Mouse (Mus musculus): ENCODE results near the gene Nphp3. TPM values are rescaled to one million over a fixed set of nuclear protein-coding genes. Genes with fewer than 3 reads are reported as not detected.

The Nphp3 gene
- polyA plus RNA-seq, 1 experiment from 2014 or later = 4.2 TPM

DNA sequence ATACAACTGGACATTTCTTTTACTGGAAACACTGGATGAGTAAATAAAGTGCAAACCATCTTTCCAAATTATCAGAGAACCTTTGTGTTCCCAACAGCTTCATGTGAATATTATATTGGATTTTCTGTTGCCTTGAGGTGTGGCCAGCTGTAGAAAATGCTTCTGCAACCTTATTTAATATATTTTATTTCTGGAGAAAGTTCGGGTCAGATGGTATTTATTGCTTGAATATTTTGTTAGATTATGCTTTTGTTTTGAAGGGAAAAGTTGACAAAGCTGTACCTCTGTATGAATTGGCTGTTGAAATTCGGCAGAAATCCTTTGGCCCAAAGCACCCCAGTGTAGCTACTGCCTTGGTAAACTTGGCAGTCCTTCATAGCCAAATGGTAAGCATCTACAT is 38.0 kb downstream of the Nphp3 start, which contains the start of gene Gm28305:
TSS of gene Gm28305 (plus strand) at position 301 of the 400 bp plus-strand sequence.
- WGBS = 67% methylated on average over 2 of the region's 2 CpGs
- Histone ChIP-seq H3K36me3 (ENCODE audit: control insufficient read depth, insufficient read depth, low read length) (peaks cover 20% of the 10 kb centered on the region), H3K27me3 (replicated peaks; ENCODE audit: control insufficient read depth, insufficient read depth, low read length) (no peaks in the 10 kb centered on the region), H3K4me3 (ENCODE audit: low read depth, low read length) (no peak within 1 kb of the TSS), H3K9ac (ENCODE audit: low read length) (no peak within 1 kb of the TSS), H3K27ac (ENCODE audit: low read depth) (no peak within 1 kb of the TSS), H3K4me1 (replicated peaks; ENCODE audit: control insufficient read depth, insufficient read depth, low read length) (no peaks in the 10 kb centered on the region), H3K4me2 (ENCODE audit: low read length) (no peak within 1 kb of the TSS), H3K9me3 (ENCODE audit: control insufficient read depth, low read length) (no peaks in the 10 kb centered on the region)
- DNase-seq (ENCODE audit: low spot score) (no peak), ATAC-seq (replicated peaks; ENCODE audit: low FRiP score, low TSS enrichment, low read depth) (no peak)

DNA sequence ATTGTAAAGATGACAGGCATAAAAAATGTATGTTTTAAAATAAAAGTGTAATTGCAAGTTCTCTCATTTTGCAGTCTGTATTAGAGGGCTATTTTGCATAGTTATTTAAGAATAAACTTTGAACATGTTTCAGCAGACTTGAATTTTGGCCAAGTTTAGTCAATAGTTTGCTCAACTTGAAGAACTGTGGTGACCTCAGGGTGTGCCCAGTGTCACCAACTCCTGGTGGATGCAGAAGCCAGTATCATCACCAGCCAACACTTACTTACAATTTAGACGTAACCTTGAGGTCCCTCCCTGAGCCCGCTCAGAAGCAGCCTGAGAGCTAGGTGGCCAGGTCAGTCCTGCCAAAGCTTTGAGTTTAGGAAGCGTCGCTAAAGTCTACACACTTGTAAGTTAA is 41.3 kb downstream of the Nphp3 start:
- no peak overlapping the region for H3K27ac ChIP-seq (ENCODE audit: low read depth)
- H3K4me3 ChIP-seq (ENCODE audit: low read depth, low read length) = no peak overlapping the region
- no peak overlapping the region for H3K9ac ChIP-seq (ENCODE audit: low read length)
- H3K36me3 ChIP-seq (ENCODE audit: control insufficient read depth, insufficient read depth, low read length) = peaks cover 37% of the 10 kb centered on the region
- no peaks in the 10 kb centered on the region for H3K4me1 ChIP-seq (replicated peaks; ENCODE audit: control insufficient read depth, insufficient read depth, low read length)
- ATAC-seq (replicated peaks; ENCODE audit: low FRiP score, low TSS enrichment, low read depth) = no peak
- WGBS = 86% methylated on average over 4 of the region's 4 CpGs
- no peak for DNase-seq (ENCODE audit: low spot score)
- no peaks in the 10 kb centered on the region for H3K27me3 ChIP-seq (replicated peaks; ENCODE audit: control insufficient read depth, insufficient read depth, low read length)
- no peak overlapping the region for H3K4me2 ChIP-seq (ENCODE audit: low read length)
- H3K9me3 ChIP-seq (ENCODE audit: control insufficient read depth, low read length) = no peaks in the 10 kb centered on the region

DNA sequence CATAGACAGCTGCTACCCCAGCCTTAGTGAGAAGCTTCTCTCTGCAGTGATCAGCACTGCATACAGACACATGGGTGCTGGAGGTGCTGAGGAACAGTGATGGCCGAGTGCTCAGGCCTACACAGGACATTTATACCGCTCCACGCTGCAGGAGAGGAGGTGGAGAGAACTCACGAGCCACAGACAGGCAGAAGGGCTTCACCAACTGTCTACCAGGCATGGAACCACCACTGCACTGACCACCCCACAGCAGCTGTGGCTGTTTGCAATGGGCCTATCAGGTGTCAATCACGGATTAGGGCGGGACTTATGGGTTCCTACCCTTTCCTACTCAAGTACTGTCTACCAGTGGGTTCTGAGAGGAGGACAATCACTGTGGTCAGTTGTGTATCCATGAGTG is 48.7 kb downstream of the Nphp3 start:
- Histone ChIP-seq H3K27ac (ENCODE audit: low read depth) (no peak overlapping the region), H3K27me3 (replicated peaks; ENCODE audit: control insufficient read depth, insufficient read depth, low read length) (no peaks in the 10 kb centered on the region), H3K36me3 (ENCODE audit: control insufficient read depth, insufficient read depth, low read length) (peaks cover 95% of the 10 kb centered on the region), H3K4me2 (ENCODE audit: low read length) (no peak overlapping the region), H3K4me1 (replicated peaks; ENCODE audit: control insufficient read depth, insufficient read depth, low read length) (no peaks in the 10 kb centered on the region), H3K9me3 (ENCODE audit: control insufficient read depth, low read length) (no peaks in the 10 kb centered on the region), H3K4me3 (ENCODE audit: low read depth, low read length) (no peak overlapping the region), H3K9ac (ENCODE audit: low read length) (no peak overlapping the region)
- DNase-seq (ENCODE audit: low spot score) (no peak), ATAC-seq (replicated peaks; ENCODE audit: low FRiP score, low TSS enrichment, low read depth) (no peak)
- 84% methylated on average over 6 of the region's 6 CpGs for WGBS

DNA sequence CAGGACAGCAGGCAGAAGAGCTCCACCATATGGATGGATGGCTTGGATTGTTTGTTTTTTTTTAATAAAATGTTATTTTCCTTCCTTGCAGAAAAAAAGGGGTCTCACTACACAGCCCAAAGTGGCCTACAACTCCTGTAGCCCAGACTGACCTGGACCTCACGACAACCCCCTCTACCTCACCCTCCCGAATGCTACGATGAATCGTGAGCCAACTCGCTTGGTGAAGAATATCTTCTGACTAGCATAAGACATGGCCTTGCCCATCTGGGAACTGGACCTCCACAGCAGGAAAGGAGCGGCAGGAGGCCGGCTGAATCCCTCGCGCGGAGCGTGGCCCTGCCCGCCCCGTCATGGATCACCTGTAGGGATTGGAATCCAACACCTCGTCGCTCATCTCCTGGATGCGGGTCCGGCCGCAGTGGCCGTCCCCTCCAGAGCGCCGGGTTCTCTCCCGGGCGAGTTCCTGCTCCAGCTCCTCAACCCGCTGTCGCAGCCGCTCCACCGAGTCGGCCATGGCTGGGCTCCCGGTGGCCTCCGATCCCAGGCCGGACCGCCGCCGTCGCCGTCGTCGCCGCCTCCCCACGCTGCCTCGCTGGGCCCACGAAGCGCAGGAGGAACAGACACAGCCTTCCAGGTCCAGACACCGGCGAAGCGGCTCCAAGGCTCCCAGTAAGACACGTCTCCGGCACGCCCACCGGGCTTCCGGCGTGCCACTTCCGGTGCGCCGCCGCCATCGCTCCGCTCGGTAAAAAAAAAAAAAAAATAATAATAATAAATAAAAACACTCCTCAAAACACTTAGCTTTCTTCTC is 60.3 kb downstream of the Nphp3 start, which contains the start of gene Uba5:
TSS of gene Uba5 (minus strand) at position 705 of the 814 bp plus-strand sequence.
- under 1% methylated on average over 59 of the region's 59 CpGs for WGBS
- peak within 1 kb of the TSS; percentile 73 for H3K9ac ChIP-seq (ENCODE audit: low read length)
- DNase-seq (ENCODE audit: low spot score) (no peak), ATAC-seq (replicated peaks; ENCODE audit: low FRiP score, low TSS enrichment, low read depth) (peak; percentile 67)
- peaks cover 12% of the 10 kb centered on the region for H3K4me1 ChIP-seq (replicated peaks; ENCODE audit: control insufficient read depth, insufficient read depth, low read length)
- H3K27ac ChIP-seq (ENCODE audit: low read depth) = peak within 1 kb of the TSS; percentile 76
- no peaks in the 10 kb centered on the region for H3K9me3 ChIP-seq (ENCODE audit: control insufficient read depth, low read length)
- no peaks in the 10 kb centered on the region for H3K27me3 ChIP-seq (replicated peaks; ENCODE audit: control insufficient read depth, insufficient read depth, low read length)
- H3K4me3 ChIP-seq (ENCODE audit: low read depth, low read length) = peak within 1 kb of the TSS; percentile 83
- H3K4me2 ChIP-seq (ENCODE audit: low read length) = peak within 1 kb of the TSS; percentile 80
- H3K36me3 ChIP-seq (ENCODE audit: control insufficient read depth, insufficient read depth, low read length) = peaks cover 29% of the 10 kb centered on the region

DNA sequence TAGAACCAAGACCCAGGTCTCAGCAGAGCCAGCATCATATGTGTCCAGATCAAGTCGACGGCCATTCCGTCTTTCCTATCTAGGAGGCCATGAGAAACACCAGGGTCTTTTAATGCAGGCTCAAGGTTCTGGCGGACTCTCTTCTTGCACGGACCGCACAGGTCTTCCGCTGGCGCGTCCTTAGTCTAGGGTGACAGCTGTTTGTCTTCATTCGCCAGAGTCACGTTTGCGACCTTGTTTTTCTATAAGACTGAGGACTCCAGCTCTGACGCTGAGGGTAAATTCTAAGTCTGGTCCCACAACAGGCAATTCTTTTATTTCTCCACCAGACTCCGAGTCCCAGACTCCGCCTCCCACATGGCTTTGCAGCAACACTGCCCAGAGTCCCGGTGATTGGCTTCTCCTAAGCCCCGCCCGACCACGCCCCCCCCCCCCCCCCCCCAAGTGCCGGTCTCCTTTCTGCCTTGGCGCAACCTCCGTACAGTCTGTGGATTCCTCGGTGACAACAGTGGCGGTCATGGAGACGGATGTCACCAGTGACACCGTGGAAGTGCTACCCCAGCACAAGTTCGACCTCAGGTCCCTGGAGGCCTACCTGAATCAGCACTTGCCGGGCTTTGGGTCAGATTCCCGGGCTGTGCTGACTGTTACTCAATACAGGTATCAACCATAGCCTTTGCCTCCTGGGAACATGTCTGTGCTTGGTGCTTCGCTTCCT is 61.1 kb downstream of the Nphp3 start, which contains the start of gene Acad11:
TSS of gene Acad11 (plus strand) at position 134 of the 718 bp plus-strand sequence.
- ATAC-seq (replicated peaks; ENCODE audit: low FRiP score, low TSS enrichment, low read depth) = peak; percentile 95
- H3K9me3 ChIP-seq (ENCODE audit: control insufficient read depth, low read length) = no peaks in the 10 kb centered on the region
- peak within 1 kb of the TSS; percentile 76 for H3K27ac ChIP-seq (ENCODE audit: low read depth)
- peaks cover 12% of the 10 kb centered on the region for H3K4me1 ChIP-seq (replicated peaks; ENCODE audit: control insufficient read depth, insufficient read depth, low read length)
- H3K4me2 ChIP-seq (ENCODE audit: low read length) = peak within 1 kb of the TSS; percentile 80
- peak within 1 kb of the TSS; percentile 83 for H3K4me3 ChIP-seq (ENCODE audit: low read depth, low read length)
- peak within 1 kb of the TSS; percentile 73 for H3K9ac ChIP-seq (ENCODE audit: low read length)
- WGBS = under 1% methylated on average over 30 of the region's 30 CpGs
- peak; percentile 96 for DNase-seq (ENCODE audit: low spot score)
- H3K36me3 ChIP-seq (ENCODE audit: control insufficient read depth, insufficient read depth, low read length) = peaks cover 22% of the 10 kb centered on the region
- H3K27me3 ChIP-seq (replicated peaks; ENCODE audit: control insufficient read depth, insufficient read depth, low read length) = no peaks in the 10 kb centered on the region

DNA sequence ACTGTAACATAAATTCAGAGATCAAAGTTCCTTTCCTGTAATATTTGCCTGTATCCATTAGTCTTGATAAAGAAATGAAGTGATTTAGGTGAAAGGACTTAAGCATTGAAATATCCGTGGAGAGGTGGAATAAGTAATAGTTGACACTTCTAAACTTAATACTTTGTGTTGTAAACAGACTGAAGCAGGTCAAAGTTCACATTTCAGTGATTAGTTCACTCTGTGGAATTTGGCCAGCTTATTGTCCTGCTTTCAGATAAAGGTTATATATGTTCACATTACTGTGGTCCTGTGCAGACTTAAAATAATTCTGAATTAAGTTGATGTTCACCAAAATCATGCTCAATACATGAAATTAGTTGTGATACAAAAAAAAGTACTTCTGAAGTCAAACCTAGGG is 62.2 kb downstream of the Nphp3 start:
- ATAC-seq (replicated peaks; ENCODE audit: low FRiP score, low TSS enrichment, low read depth) = no peak
- H3K9me3 ChIP-seq (ENCODE audit: control insufficient read depth, low read length) = no peaks in the 10 kb centered on the region
- peaks cover 15% of the 10 kb centered on the region for H3K36me3 ChIP-seq (ENCODE audit: control insufficient read depth, insufficient read depth, low read length)
- peaks cover 12% of the 10 kb centered on the region for H3K4me1 ChIP-seq (replicated peaks; ENCODE audit: control insufficient read depth, insufficient read depth, low read length)
- H3K27me3 ChIP-seq (replicated peaks; ENCODE audit: control insufficient read depth, insufficient read depth, low read length) = no peaks in the 10 kb centered on the region
- DNase-seq (ENCODE audit: low spot score) = no peak
- no peak overlapping the region for H3K27ac ChIP-seq (ENCODE audit: low read depth)
- H3K4me3 ChIP-seq (ENCODE audit: low read depth, low read length) = no peak overlapping the region
- H3K4me2 ChIP-seq (ENCODE audit: low read length) = no peak overlapping the region
- 14% methylated on average over 1 of the region's 1 CpGs for WGBS
- H3K9ac ChIP-seq (ENCODE audit: low read length) = no peak overlapping the region

DNA sequence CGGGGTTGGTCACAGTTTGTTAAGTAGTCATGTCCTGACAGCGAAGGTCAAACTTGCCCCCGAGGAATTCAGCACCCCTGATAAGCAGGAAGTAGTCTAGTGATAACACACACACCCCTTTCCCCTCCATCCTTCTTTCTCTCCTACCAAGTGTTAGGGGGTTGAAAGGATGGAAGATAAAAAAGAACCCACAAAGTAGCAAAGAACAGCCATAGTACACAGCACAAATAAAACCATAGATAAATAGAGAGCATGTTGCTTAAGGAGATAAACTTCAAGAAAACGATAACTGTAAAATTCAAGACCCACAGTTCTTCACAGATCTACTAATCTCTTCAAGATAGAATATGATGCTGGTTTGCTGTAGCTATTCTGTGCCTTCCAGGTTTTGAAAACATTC is 67.9 kb downstream of the Nphp3 start:
- no peak overlapping the region for H3K4me3 ChIP-seq (ENCODE audit: low read depth, low read length)
- no peak for ATAC-seq (replicated peaks; ENCODE audit: low FRiP score, low TSS enrichment, low read depth)
- WGBS = 77% methylated on average over 4 of the region's 4 CpGs

DNA sequence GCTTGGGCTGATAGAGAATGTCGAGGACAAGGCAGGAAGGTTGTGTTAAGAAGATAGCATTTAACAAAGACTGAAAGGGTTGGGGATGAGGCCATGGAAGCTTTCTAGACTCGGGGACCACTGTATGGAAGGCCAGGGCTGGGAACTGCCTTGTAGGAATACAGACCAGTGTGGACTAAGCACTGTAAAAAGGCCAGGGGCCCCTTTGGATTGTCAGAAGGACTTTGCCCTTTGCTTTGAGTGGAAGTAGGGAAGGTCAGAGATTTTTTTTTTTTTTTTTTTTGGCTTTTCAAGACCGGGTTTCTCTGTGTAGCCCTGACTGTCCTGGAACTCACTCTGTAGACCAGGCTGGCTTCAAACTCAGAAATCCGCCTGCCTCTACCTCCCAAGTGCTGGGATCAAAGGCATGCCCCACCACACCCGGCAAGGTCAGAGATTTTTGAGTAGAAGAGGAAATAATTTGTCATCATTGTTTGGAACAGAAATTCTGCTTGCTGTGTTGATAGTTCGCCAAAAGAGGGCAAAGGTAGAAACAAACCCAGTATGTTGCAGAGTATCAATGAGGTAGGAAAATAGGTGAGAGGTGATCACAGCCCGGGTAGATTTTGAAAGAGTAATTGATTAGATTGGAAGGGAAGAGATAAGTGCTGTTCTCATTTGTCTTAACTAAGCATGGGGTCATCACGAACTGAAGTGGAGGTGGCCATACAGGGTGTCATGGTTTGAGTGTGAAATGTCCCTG is 68.7 kb downstream of the Nphp3 start:
- H3K4me1 ChIP-seq (replicated peaks; ENCODE audit: control insufficient read depth, insufficient read depth, low read length) = no peaks in the 10 kb centered on the region
- 72% methylated on average over 8 of the region's 8 CpGs for WGBS
- H3K36me3 ChIP-seq (ENCODE audit: control insufficient read depth, insufficient read depth, low read length) = no peaks in the 10 kb centered on the region
- H3K27ac ChIP-seq (ENCODE audit: low read depth) = no peak overlapping the region
- no peak for DNase-seq (ENCODE audit: low spot score)
- no peak overlapping the region for H3K9ac ChIP-seq (ENCODE audit: low read length)
- H3K27me3 ChIP-seq (replicated peaks; ENCODE audit: control insufficient read depth, insufficient read depth, low read length) = no peaks in the 10 kb centered on the region
- no peaks in the 10 kb centered on the region for H3K9me3 ChIP-seq (ENCODE audit: control insufficient read depth, low read length)
- no peak overlapping the region for H3K4me2 ChIP-seq (ENCODE audit: low read length)
- no peak overlapping the region for H3K4me3 ChIP-seq (ENCODE audit: low read depth, low read length)
- no peak for ATAC-seq (replicated peaks; ENCODE audit: low FRiP score, low TSS enrichment, low read depth)

More for the DNA sequence above, 67.9 kb downstream of the Nphp3 start:
- no peak overlapping the region for H3K27ac ChIP-seq (ENCODE audit: low read depth)
- no peaks in the 10 kb centered on the region for H3K4me1 ChIP-seq (replicated peaks; ENCODE audit: control insufficient read depth, insufficient read depth, low read length)
- no peaks in the 10 kb centered on the region for H3K9me3 ChIP-seq (ENCODE audit: control insufficient read depth, low read length)
- H3K27me3 ChIP-seq (replicated peaks; ENCODE audit: control insufficient read depth, insufficient read depth, low read length) = no peaks in the 10 kb centered on the region
- no peak overlapping the region for H3K4me2 ChIP-seq (ENCODE audit: low read length)
- H3K36me3 ChIP-seq (ENCODE audit: control insufficient read depth, insufficient read depth, low read length) = no peaks in the 10 kb centered on the region
- no peak overlapping the region for H3K9ac ChIP-seq (ENCODE audit: low read length)
- DNase-seq (ENCODE audit: low spot score) = no peak

Data from intestine, embryonic 14.5 days (tissue).